Mouse (Mus musculus) intestine, embryonic 16.5 days (tissue): ENCODE results near the gene Fis1. TPM values are rescaled to one million over a fixed set of nuclear protein-coding genes. Genes with fewer than 3 reads are reported as not detected.

Experiments used
- ATAC-seq: fragments of 200-750 bp; cut with Nextera tagmentation; 2 replicates; pipeline ENCODE4 v1.8.0; 2017; ENCODE audit warnings: moderate TSS enrichment, moderate library complexity
- H3K27ac ChIP-seq: fragments of 300-500 bp; sonication (generic); 2 replicates; pipeline ENCODE4 v1.5.1; 2014; ENCODE audit warnings: mild to moderate bottlenecking, low read length
- H3K27me3 ChIP-seq: fragments of 300-500 bp; sonication (generic); replicated peaks from 2 replicates; pipeline ENCODE4 v1.6.1; 2014; ENCODE audit warnings: low read length, control low read depth, mixed read lengths; ENCODE audit not compliant: control insufficient read depth, insufficient read depth
- H3K36me3 ChIP-seq: fragments of 300-500 bp; sonication (generic); 2 replicates; pipeline ENCODE4 v1.6.1; 2014; ENCODE audit warnings: low read length, control low read depth; ENCODE audit not compliant: control insufficient read depth, insufficient read depth
- H3K4me1 ChIP-seq: fragments of 300-500 bp; sonication (generic); 2 replicates; pipeline ENCODE4 v1.6.1; 2014; ENCODE audit warnings: low read length, control low read depth, mixed read lengths; ENCODE audit not compliant: control insufficient read depth, insufficient read depth
- H3K4me2 ChIP-seq: fragments of 300-500 bp; sonication (generic); 2 replicates; pipeline ENCODE4 v1.6.1; 2014; ENCODE audit warnings: low read depth, low read length, control low read depth
- H3K4me3 ChIP-seq: fragments of 300-500 bp; sonication (generic); 2 replicates; pipeline ENCODE4 v1.5.1; 2014; ENCODE audit warnings: mild to moderate bottlenecking, low read length
- H3K9ac ChIP-seq: fragments of 300-500 bp; sonication (generic); 2 replicates; pipeline ENCODE4 v1.6.1; 2014; ENCODE audit warnings: low read depth, low read length
- H3K9me3 ChIP-seq: fragments of 300-500 bp; sonication (generic); 2 replicates; pipeline ENCODE4 v1.6.1; 2016; ENCODE audit warnings: low read length, control low read depth; ENCODE audit not compliant: control insufficient read depth
- WGBS: fragments of 180-500 bp; shearing (Covaris S2); extraction: QIAGEN DNeasy Blood & Tissue Kit; methylation state at CpG from one replicate; pipeline ENCODE4 v1.1.7; 2014; 5-methylcytosine and 5-hydroxymethylcytosine counted together
- polyA plus RNA-seq: library from polyadenylated mRNA; unstranded; fragments of >200 nt; fragmentation: Nextera tagmentation; extraction: Ambion mirVana; gene quantifications from 2 replicates; pipeline ENCODE4 v1.2.1, GENCODE M21; 2015

Fis1 gene
- polyA plus RNA-seq, result 271 and 281 TPM in 2 replicates

GRCm38 (mm10) chr5:136953015-136953414 is at the start of gene Fis1:
Fis1 (plus strand) TSS chr5:136953275.
- no peaks in the 10 kb centered on the region for H3K27me3 ChIP-seq
- no peaks in the 10 kb centered on the region for H3K9me3 ChIP-seq
- 0% methylated on average over 23 of the region's 23 CpGs for WGBS
- no peaks in the 10 kb centered on the region for H3K36me3 ChIP-seq
- H3K4me3 ChIP-seq, result peak within 1 kb of the TSS; percentile 69
- H3K4me2 ChIP-seq, result peak within 1 kb of the TSS; percentile 54
- H3K4me1 ChIP-seq, result peaks cover 8% of the 10 kb centered on the region; the same call in 1 of the 2 replicates
- H3K27ac ChIP-seq, result peak within 1 kb of the TSS; percentile 67
- peak; percentile 99 for ATAC-seq
- H3K9ac ChIP-seq, result peak within 1 kb of the TSS; percentile 77

- no peaks in the 10 kb centered on the region for H3K27me3 ChIP-seq
- no peak overlapping the region for H3K4me3 ChIP-seq
- no peak overlapping the region for H3K9ac ChIP-seq
- no peaks in the 10 kb centered on the region for H3K9me3 ChIP-seq
- no peaks in the 10 kb centered on the region for H3K36me3 ChIP-seq
- H3K27ac ChIP-seq, result no peak overlapping the region
- no peak for ATAC-seq
- 54% methylated on average over 3 of the region's 3 CpGs for WGBS
- no peak overlapping the region for H3K4me2 ChIP-seq
- peaks cover 10% of the 10 kb centered on the region for H3K4me1 ChIP-seq
Observed at GRCm38 (mm10) chr5:136904621-136905020, 48.5 kb upstream of the Fis1 start.

- H3K36me3 ChIP-seq, result no peaks in the 10 kb centered on the region
- H3K9ac ChIP-seq, result no peak overlapping the region
- no peak for ATAC-seq
- peaks cover 10% of the 10 kb centered on the region for H3K4me1 ChIP-seq
- WGBS, result 48% methylated on average over 7 of the region's 7 CpGs
- no peaks in the 10 kb centered on the region for H3K27me3 ChIP-seq
- H3K9me3 ChIP-seq, result no peaks in the 10 kb centered on the region
- no peak overlapping the region for H3K4me2 ChIP-seq
- no peak overlapping the region for H3K27ac ChIP-seq
- no peak overlapping the region for H3K4me3 ChIP-seq
Observed at GRCm38 (mm10) chr5:136905630-136906029, 47.4 kb upstream of the Fis1 start.

GRCm38 (mm10) chr5:136907587-136907986 is 45.5 kb upstream of the Fis1 start:
- no peaks in the 10 kb centered on the region for H3K36me3 ChIP-seq
- peak overlapping the region; percentile 44 for H3K4me2 ChIP-seq
- H3K4me1 ChIP-seq, result peaks cover 10% of the 10 kb centered on the region
- no peaks in the 10 kb centered on the region for H3K27me3 ChIP-seq
- WGBS, result 37% methylated on average over 9 of the region's 9 CpGs
- ATAC-seq, result peak; percentile 39
- H3K9me3 ChIP-seq, result no peaks in the 10 kb centered on the region
- H3K4me3 ChIP-seq, result peak overlapping the region; percentile 69
- H3K27ac ChIP-seq, result no peak overlapping the region
- peak overlapping the region; percentile 44; the same call in 1 of the 2 replicates for H3K9ac ChIP-seq

DNA sequence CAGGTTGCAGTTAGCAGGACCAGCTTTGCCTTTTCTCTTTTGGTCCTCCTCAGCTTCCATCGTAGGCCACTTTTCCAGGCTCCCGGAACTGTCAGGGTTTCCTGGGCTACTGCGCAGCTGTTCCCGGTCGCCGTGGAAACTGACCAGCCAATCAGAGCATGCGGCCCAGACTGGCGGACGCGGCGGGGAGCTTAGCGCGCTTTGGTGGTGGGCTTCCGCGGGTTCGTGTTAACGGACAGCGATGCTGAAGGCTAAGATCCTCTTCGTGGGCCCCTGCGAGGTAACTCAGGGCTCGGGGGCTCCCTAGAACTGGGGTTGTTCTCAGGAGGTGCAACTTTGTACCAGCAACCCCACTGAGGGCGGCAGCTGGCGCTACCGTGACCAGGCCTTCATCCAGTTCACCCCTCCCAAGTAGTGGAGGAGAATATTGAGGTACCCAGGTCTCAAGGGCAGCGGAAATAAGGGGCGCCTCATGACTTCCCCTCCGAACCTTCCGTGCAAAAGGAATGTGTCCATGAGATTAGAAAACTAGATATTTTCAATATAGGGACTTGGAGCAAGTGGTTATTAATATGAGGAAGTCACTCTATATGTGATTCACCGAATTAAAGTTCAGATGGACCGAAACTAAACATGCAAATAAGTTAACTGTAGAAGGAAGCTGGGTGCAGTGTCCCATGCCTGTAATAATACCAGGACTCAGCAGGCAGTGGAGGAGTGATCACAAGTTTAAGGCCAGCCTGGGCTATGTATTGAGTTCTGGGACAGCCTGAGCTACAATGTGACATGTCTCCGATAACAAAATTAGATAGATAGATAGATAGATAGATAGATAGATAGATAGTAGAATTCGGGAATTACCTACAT is 44.9 kb upstream of the Fis1 start, which contains the start of gene Ift22:
TSS of gene Ift22 (plus strand) at position 160 of the 867 bp plus-strand sequence.
- Histone ChIP-seq H3K27me3 (no peaks in the 10 kb centered on the region), H3K4me1 (peaks cover 10% of the 10 kb centered on the region), H3K9ac (peak within 1 kb of the TSS; percentile 63), H3K9me3 (no peaks in the 10 kb centered on the region), H3K27ac (no peak within 1 kb of the TSS), H3K4me3 (peak within 1 kb of the TSS; percentile 69), H3K36me3 (no peaks in the 10 kb centered on the region), H3K4me2 (peak within 1 kb of the TSS; percentile 73)
- peak; percentile 96 for ATAC-seq
- WGBS, result 8% methylated on average over 32 of the region's 32 CpGs

GRCm38 (mm10) chr5:136914183-136914582 is 38.9 kb upstream of the Fis1 start:
- Histone ChIP-seq H3K4me2 (no peak overlapping the region), H3K27me3 (no peaks in the 10 kb centered on the region), H3K36me3 (no peaks in the 10 kb centered on the region), H3K4me1 (no peaks in the 10 kb centered on the region), H3K9ac (no peak overlapping the region), H3K4me3 (no peak overlapping the region), H3K27ac (no peak overlapping the region), H3K9me3 (no peaks in the 10 kb centered on the region)
- WGBS, result 87% methylated on average over 3 of the region's 3 CpGs
- no peak for ATAC-seq

DNA sequence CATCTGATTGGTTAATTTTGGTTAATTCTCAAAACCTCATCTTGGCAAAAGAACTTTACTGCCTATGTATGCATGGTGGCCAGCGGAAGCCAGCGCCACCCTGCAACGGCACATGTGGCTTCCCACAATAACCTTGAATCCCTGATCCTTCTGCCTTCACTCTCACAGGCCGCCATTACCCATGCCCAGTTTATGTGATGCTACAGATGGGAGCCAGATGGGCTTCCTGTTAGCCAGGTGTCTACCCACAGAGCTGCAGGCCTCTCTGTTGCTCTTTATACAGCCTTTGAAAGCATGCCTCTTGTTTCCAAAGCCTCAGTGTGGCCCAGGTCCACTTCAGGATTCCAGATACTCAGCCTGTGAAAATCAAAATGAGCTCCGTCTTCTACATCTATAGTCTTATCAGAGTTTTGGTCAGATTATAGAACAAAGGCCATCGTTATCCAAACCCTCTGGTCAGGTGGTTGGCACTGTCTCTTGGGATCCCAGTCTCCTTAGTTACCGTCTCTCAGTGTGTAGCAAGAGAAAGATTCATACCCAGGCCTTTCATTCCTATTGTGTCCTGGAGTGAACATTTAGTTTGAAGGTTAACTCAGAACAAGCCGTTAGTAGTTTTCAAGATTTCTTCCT is 35.3 kb upstream of the Fis1 start:
- Histone ChIP-seq H3K4me1 (no peaks in the 10 kb centered on the region; the same call in none of the 2 replicates), H3K4me2 (no peak overlapping the region)

GRCm38 (mm10) chr5:136918655-136919472 is 34.2 kb upstream of the Fis1 start:
- no peaks in the 10 kb centered on the region for H3K36me3 ChIP-seq
- peak overlapping the region; percentile 97 for H3K4me2 ChIP-seq
- peak overlapping the region; percentile 29; the same call in 1 of the 2 replicates for H3K27ac ChIP-seq
- ATAC-seq, result peak; percentile 87
- H3K4me1 ChIP-seq, result peaks cover 2% of the 10 kb centered on the region
- H3K27me3 ChIP-seq, result no peaks in the 10 kb centered on the region
- 3% methylated on average over 38 of the region's 38 CpGs for WGBS
- H3K9me3 ChIP-seq, result no peaks in the 10 kb centered on the region
- peak overlapping the region; percentile 71 for H3K4me3 ChIP-seq
- H3K9ac ChIP-seq, result peak overlapping the region; percentile 75

More for the DNA sequence above, 35.3 kb upstream of the Fis1 start:
- Histone ChIP-seq H3K4me3 (no peak overlapping the region), H3K9me3 (no peaks in the 10 kb centered on the region), H3K27ac (no peak overlapping the region), H3K27me3 (no peaks in the 10 kb centered on the region), H3K36me3 (no peaks in the 10 kb centered on the region), H3K9ac (no peak overlapping the region)
- ATAC-seq, result no peak
- WGBS, result 97% methylated on average over 8 of the region's 8 CpGs
